Mouse (Mus musculus) layer of hippocampus, postnatal 36 days (tissue): ENCODE results near the gene Magt1. TPM values are rescaled to one million over a fixed set of nuclear protein-coding genes. Genes with fewer than 3 reads are reported as not detected.
"Not testable (repeated sequence)": the region's sequence is repeated elsewhere in the genome, so short reads cannot be mapped to it uniquely, and the experiment has no call there.

Experiments used
- DNase-seq, 2 experiments: peaks; one replicate each; pipeline ENCODE4 v3.0.0; 2022
- total RNA-seq, 2 experiments: library from RNA; stranded (reverse); gene quantifications; 2 replicates each; pipeline ENCODE4 v1.2.3; 2021

Gene Magt1
- total RNA-seq, 2 experiments from 2014 or later, result 17.2 to 17.3 TPM

- DNase-seq, result no peak
These were observed 65.3 kb downstream of the Magt1 start for GRCm38 (mm10) chrX:105946357-105946756.

GRCm38 (mm10) chrX:105939245-105939644 lies 72.5 kb downstream of the Magt1 start:
- DNase-seq, result no peak

- no peak for DNase-seq
These were observed 74.0 kb downstream of the Magt1 start for GRCm38 (mm10) chrX:105937736-105938135.

- DNase-seq, result no peak
These were observed 77.4 kb downstream of the Magt1 start for GRCm38 (mm10) chrX:105934341-105934740.

GRCm38 (mm10) chrX:105929478-105930038 lies 82.1 kb downstream of the Magt1 start:
- DNase-seq, result no peak

GRCm38 (mm10) chrX:105928861-105929477 lies 82.7 kb downstream of the Magt1 start, which contains the start of gene Atrx:
Gene Atrx (minus strand): TSS chrX:105929403.
- DNase-seq, result peak; percentile 70 to 75

- peak; percentile 19 to 21 for DNase-seq
These were observed 83.5 kb downstream of the Magt1 start for GRCm38 (mm10) chrX:105927941-105928860.

GRCm38 (mm10) chrX:105926121-105926735 lies 85.5 kb downstream of the Magt1 start:
- no peak for DNase-seq

- DNase-seq, result no peak
These were observed 87.2 kb downstream of the Magt1 start for GRCm38 (mm10) chrX:105924326-105925070.

GRCm38 (mm10) chrX:105923896-105924295 lies 87.8 kb downstream of the Magt1 start:
- DNase-seq, result no peak

GRCm38 (mm10) chrX:105922986-105923385 lies 88.7 kb downstream of the Magt1 start:
- not testable (repeated sequence) for DNase-seq

- DNase-seq, result no peak
These were observed 90.3 kb downstream of the Magt1 start for GRCm38 (mm10) chrX:105921421-105921820.

Other genes with a start within 250 kb of the Magt1 start
- gene Fgf16, start 247.6 kb downstream of the Magt1 start, total RNA-seq, result 1 to 10 TPM; 1.6 TPM
- 100 to 1,000 TPM; 175 to 193 TPM for gene Atrx, start 82.5 kb downstream of the Magt1 start, total RNA-seq
- gene Cox7b, start 3.8 kb upstream of the Magt1 start, total RNA-seq, result 100 to 1,000 TPM; 323 to 339 TPM
- 1 to 10 TPM; 8.4 to 8.9 TPM for gene Atp7a, start 15.4 kb upstream of the Magt1 start, total RNA-seq
- gene Tlr13, start 131.3 kb upstream of the Magt1 start, total RNA-seq, result 1 to 10 TPM; 1.3 to 1.5 TPM
- 100 to 1,000 TPM; 452 to 497 TPM for gene Pgk1, start 175.2 kb upstream of the Magt1 start, total RNA-seq
- 10 to 100 TPM; 22.5 to 24.6 TPM for gene Taf9b, start 209.3 kb upstream of the Magt1 start, total RNA-seq
- gene Fnd3c2, start 243.5 kb upstream of the Magt1 start, total RNA-seq, result not detected